Mouse (Mus musculus) CD4-positive naive resting alpha-beta T cell, adult 76 days (primary cell): ENCODE results near the gene Serpina1b. TPM values are rescaled to one million over a fixed set of nuclear protein-coding genes. Genes with fewer than 3 reads are reported as not detected.

Experiments
- total RNA-seq: library from RNA; stranded (reverse); gene quantifications from one replicate; pipeline ENCODE4 v1.2.4, GENCODE M21; 2023

Gene Serpina1b
- not detected for total RNA-seq

GRCm38 (mm10) chr12:103830273-103830672 lies at the start of gene Serpina1b:
Serpina1b (minus strand) TSS chr12:103830373.

DNA sequence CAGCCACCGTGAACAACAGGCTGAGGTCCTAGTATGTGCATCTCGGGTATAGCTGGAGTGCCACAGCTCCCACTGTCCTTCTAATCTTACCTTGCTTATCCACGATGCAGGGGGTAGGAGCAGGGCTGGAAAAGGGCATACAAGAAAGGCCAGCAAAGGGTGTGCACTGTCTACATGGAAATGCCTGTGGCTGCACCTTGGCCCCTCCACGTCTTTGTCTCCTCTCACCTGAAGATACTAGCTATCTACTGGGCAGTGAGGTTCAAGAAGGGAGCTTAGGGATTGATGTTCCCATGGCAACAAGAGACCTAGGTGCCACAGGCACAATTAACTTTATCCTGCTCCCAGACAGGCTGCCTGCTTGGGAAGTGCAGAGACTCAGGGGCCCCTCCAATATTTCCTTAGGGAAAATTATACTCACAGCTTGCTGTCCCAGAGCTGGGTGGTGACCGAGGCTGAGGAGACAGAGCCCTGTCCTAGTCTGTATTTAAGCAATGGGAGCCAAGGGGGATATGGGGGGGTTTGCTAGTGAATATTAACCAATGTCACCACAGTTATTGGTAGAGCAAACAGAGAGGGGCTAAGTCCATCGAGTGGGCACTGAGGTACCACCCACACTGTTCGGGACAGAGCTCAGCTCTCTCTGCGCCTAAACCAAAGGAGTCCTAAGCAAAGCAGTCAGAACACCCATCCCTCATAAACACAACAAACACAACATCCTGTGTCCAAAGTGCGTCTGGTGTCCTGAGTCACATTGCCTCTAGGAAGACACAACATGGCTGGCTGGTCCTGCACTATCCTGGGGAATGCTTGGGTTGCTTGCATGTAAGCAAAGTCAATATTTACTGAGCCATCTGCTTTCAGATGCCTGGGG lies 33.2 kb upstream of the Serpina1b start, which contains the start of gene Serpina1a:
TSS of gene Serpina1a (minus strand) at position 462 of the 874 bp plus-strand sequence.

GRCm38 (mm10) chr12:103773246-103773851 lies 56.8 kb downstream of the Serpina1b start, which contains the start of gene Serpina1d:
Serpina1d (minus strand) TSS chr12:103773592.

GRCm38 (mm10) chr12:103695429-103695828 lies 134.7 kb downstream of the Serpina1b start, which contains the start of gene Serpina1f:
Serpina1f (minus strand) TSS chr12:103695529.

Other genes with a start within 250 kb of the Serpina1b start
- gene Serpina10, start 198.9 kb downstream of the Serpina1b start, total RNA-seq, result not detected
- not detected for gene Serpina6, start 173.2 kb downstream of the Serpina1b start, total RNA-seq
- gene Serpina16, start 154.2 kb downstream of the Serpina1b start, total RNA-seq, result not detected
- not detected for gene Serpina1f, start 134.8 kb downstream of the Serpina1b start, total RNA-seq
- gene Serpina1d, start 56.8 kb downstream of the Serpina1b start, total RNA-seq, result not detected
- not detected for gene Serpina1a, start 33.2 kb upstream of the Serpina1b start, total RNA-seq
- not detected for gene Serpina1c, start 74.5 kb upstream of the Serpina1b start, total RNA-seq
- gene Serpina1e, start 128.6 kb upstream of the Serpina1b start, total RNA-seq, result not detected
- not detected for gene Serpina11, start 159.6 kb upstream of the Serpina1b start, total RNA-seq
- not detected for gene Serpina9, start 183.4 kb upstream of the Serpina1b start, total RNA-seq
- gene Serpina12, start 214.1 kb upstream of the Serpina1b start, total RNA-seq, result not detected